Comparison of ENCODE assay signal across 23 mouse cellular contexts in the genomic region with DNA sequence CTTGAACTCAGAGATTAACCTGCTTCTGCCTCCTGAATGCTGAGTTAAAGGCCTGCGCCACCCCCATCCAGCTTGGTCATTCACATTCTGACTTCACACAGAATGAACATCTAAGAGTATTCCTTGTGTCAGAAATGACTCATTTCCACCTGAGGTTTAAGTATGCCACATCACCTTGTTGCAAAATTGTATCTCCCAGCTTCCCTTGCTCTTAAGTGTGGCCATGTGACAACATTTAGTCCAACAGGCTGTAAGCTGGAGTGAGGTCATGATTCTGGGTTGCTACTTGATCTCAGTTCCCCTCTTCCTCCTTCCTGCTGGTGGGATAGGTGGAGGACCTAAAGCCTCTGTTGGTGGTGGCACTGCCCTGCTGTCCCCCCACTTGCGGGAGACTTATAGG.
"Had no signal": no experiment of that assay in that cellular context is flagged by ENCODE, and none has a peak within 500 bp of the region (broad histone marks: within the 10 kb centered on the region; RNA-seq: fewer than 3 reads in every experiment).

No protein-coding gene starts in this region.

- ATAC-seq: hindbrain, embryonic 16.5 days; inflammation-experienced regulatory T-cells, adult 6 months; intestine, embryonic 15.5 days; intestine, postnatal 0 days had no signal

- H3K27ac ChIP-seq: gastrocnemius, adult 2 months; heart, embryonic 10.5 days; hindbrain, embryonic 10.5 days; hindbrain, embryonic 12.5 days; hindbrain, embryonic 14.5 days; intestine, embryonic 15.5 days; layer of hippocampus, adult 2 months; left cerebral cortex, adult 2 months; limb, embryonic 10.5 days; limb, embryonic 12.5 days had no signal

- H3K9me3 ChIP-seq: heart, embryonic 10.5 days; heart, embryonic 12.5 days; hindbrain, embryonic 10.5 days; hindbrain, embryonic 12.5 days; intestine, embryonic 15.5 days; limb, embryonic 10.5 days; limb, embryonic 12.5 days had no signal

- H3K4me2 ChIP-seq: heart, embryonic 12.5 days; hindbrain, embryonic 12.5 days; hindbrain, embryonic 14.5 days; intestine, embryonic 15.5 days; limb, embryonic 12.5 days had no signal

- DNase-seq: gastrocnemius, adult 2 months; gastrocnemius, postnatal 10 days; gastrocnemius, postnatal 25 days; heart, postnatal 10 days; heart, postnatal 4 days; kidney, adult 18-20 months; kidney, adult 8-10 months; kidney, postnatal 10 days; kidney, postnatal 25 days; kidney, postnatal 4 days had no signal

- H3K4me1 ChIP-seq: heart, embryonic 10.5 days; heart, embryonic 12.5 days; intestine, embryonic 15.5 days had no signal

- H3K4me3 ChIP-seq: gastrocnemius, adult 2 months; heart, embryonic 10.5 days; heart, embryonic 12.5 days; hindbrain, embryonic 10.5 days; hindbrain, embryonic 12.5 days; intestine, embryonic 15.5 days; layer of hippocampus, adult 2 months; left cerebral cortex, adult 2 months; limb, embryonic 10.5 days; limb, embryonic 12.5 days had no signal

- H3K9ac ChIP-seq: heart, embryonic 12.5 days; hindbrain, embryonic 12.5 days; hindbrain, embryonic 14.5 days; intestine, embryonic 15.5 days; limb, embryonic 12.5 days had no signal

- H3K27me3 ChIP-seq: hindbrain, embryonic 12.5 days; intestine, embryonic 15.5 days had no signal

- H3K36me3 ChIP-seq: heart, embryonic 10.5 days; heart, embryonic 12.5 days; hindbrain, embryonic 10.5 days; hindbrain, embryonic 12.5 days; intestine, embryonic 15.5 days; limb, embryonic 10.5 days; limb, embryonic 12.5 days had no signal
